Mouse (Mus musculus): ENCODE data around the gene Olfr987.
A peak's percentile ranks its signal among the peaks of the same experiment; 100 is the strongest.
"Not testable (repeated sequence)": the region's sequence is repeated elsewhere in the genome, so short reads cannot be mapped to it uniquely, and the experiment has no call there.

Olfr987 gene

GRCm38 (mm10) chr2:85339215-85339614 is at the start of gene Olfr987:
Gene Olfr987 (minus strand): TSS chr2:85339315.
- not testable (repeated sequence) for ATAC-seq (ENCODE audit: low TSS enrichment)

DNA sequence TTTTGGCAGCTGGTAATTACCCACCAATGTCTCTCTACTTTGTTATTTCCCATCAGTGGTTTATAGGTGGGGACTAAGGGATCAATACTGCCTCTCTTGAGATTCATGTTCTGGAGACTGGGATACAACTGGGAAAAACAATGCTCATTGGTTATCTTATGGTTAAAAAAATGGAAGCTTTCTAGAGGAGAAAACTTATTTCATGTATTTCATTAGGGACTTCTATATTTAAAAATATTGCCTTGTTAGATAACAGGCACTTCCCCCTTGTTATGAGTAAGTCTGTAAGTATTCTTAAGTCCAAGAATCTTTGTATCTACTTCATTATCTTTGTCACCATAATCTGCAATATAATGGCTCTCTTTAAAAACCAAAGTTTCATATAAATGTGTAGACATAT is 24.0 kb upstream of the Olfr987 start, which contains the start of gene Olfr988:
Olfr988 (minus strand) TSS at position 101 of the 400 bp plus-strand sequence.
- not testable (repeated sequence) for ATAC-seq (ENCODE audit: low TSS enrichment)

DNA sequence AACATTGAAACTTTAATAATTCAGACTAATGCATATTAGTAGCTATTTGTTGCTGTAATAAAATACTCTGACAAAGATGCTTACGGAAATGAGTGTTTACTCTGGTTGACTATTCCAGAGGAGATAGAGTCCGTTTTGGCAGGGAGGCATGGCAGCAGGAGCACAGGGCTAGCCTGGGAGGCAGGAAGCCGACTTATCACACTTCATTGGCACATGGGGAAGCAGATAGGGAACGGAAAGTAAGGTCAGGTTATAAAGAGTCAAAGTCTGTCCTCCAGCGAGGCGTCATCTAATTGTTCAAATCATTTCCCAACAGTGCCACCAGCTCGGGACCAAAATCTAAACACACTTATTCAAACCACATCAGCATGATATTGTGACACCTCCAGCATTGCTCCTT is 857 bp upstream of the Olfr987 start:
- no peak for ATAC-seq (ENCODE audit: low TSS enrichment)

DNA sequence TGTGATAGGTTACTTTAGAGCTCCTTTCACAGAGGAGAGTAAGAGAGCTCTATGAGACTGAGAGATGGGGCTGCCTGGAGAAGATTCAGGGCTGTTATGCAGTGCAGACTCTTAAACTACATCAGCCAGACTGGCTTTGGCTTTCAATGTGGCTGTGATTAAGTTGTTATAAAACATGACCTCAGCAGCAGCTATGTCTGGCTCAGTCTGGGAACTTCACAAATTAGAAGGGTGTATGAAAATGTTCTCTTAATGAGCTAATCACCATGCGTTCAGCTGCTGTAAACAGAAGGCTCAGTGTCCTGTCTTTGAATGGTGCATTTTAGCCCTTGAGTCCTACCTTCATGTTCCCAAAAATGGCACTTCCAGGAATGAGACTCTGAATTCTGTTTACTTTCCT is 20.0 kb downstream of the Olfr987 start:
- ATAC-seq (ENCODE audit: low TSS enrichment) = peak; percentile 62

DNA sequence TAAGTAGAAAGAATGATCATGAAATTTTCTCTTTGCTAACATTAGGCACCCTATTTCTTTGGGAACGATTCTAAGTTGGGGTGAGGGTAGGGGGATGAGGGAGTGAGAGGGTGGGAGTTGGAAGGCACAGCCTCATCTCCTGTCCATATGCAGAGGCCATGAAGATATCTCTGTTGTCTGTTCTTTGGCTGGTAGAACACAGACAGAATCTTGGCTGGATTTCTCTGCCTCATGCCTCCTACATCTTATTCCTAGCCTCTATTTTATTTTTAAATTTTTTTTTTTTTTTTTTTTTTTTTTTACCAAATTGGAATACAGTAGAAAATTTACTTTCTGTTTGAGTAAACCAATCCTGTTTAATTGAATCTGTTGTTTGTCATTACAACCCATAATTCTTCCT is 53.7 kb downstream of the Olfr987 start:
- ATAC-seq (ENCODE audit: low TSS enrichment) = peak; percentile 48

GRCm38 (mm10) chr2:85284626-85285025 is 54.5 kb downstream of the Olfr987 start:
- peak; percentile 100 for ATAC-seq (ENCODE audit: low TSS enrichment)

DNA sequence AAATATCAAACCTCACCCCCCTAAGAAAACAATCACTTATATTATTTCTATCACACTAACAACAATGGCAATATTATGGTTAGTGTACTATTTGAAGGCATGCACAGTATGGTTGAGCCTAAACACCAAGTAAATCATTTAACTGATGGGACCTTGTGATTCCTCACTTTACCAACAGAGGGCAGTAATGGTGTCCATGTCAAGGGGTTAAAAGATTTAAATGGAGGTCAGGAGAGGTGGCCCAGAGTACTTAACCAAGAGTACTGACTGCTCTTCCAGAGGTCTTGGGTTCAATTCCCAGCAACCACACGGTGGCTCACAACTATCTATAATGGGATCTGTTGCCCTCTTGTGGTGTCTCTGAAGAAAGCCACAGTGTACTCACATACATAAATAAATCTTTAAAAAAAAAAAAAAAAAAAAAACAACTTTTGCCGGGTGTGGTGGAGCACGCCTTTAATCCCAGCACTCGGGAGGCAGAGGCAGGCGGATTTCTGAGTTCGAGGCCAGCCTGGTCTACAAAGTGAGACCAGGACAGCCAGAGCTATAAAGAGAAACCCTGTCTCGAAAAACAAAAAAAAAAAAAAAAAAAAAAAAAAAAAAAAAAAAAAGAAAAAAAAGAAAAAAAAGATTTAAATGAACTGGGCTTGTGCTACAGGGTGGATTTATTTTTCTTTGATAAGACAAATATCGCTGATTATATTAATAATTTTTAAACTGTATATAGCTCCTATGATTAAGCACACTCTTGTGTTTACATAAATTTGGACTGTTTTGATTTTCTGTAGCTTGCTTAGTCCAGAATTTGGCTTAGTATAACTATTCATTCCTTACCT is 55.3 kb downstream of the Olfr987 start:
- ATAC-seq (ENCODE audit: low TSS enrichment) = no peak

DNA sequence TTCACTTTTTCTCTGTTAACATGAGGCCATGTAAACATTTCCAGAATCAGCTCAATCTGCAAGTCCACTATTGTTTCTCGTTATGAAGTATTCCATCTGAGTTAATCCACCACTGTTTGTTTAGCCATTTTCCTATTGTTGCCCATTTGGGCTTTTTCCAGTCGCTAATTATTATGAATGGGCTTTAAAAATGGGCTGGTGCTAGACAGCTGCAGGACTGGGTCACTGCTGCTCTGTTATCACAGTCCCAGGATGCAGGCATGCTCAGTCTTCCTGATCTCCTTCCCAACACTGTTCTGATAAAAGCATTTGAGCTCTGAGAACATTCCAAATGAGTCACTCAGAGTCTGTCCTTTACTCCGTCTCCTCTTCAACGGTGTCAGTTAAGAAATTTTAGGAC is 58.1 kb downstream of the Olfr987 start:
- no peak for ATAC-seq (ENCODE audit: low TSS enrichment)
